Mouse (Mus musculus) c-Kit-negative CD71-positive TER-119-positive erythroid progenitor cells, embryonic 14.5 days (primary cell): ENCODE results near the gene Syngr3.

Experiments used
- DNase-seq: peaks from one replicate; pipeline ENCODE4 v3.0.0-alpha.2; 2013; ENCODE audit warnings: low read depth, low spot score

Syngr3 gene

GRCm38 (mm10) chr17:24644875-24645721 is 44.7 kb downstream of the Syngr3 start:
- no peak for DNase-seq

GRCm38 (mm10) chr17:24644030-24644715 is 45.6 kb downstream of the Syngr3 start:
- DNase-seq: no peak

GRCm38 (mm10) chr17:24642791-24643343 is 46.9 kb downstream of the Syngr3 start:
- DNase-seq: no peak

GRCm38 (mm10) chr17:24641944-24642343 is 47.8 kb downstream of the Syngr3 start:
- no peak for DNase-seq

GRCm38 (mm10) chr17:24640581-24640980 is 49.2 kb downstream of the Syngr3 start:
- no peak for DNase-seq

- DNase-seq: no peak
Measured at GRCm38 (mm10) chr17:24640119-24640518, 49.6 kb downstream of the Syngr3 start.

GRCm38 (mm10) chr17:24639571-24639988 is 50.2 kb downstream of the Syngr3 start:
- DNase-seq: no peak

GRCm38 (mm10) chr17:24638840-24639239 is 50.9 kb downstream of the Syngr3 start:
- no peak for DNase-seq

GRCm38 (mm10) chr17:24638214-24638613 is 51.5 kb downstream of the Syngr3 start:
- DNase-seq: no peak

GRCm38 (mm10) chr17:24636781-24637481 is 52.8 kb downstream of the Syngr3 start:
- DNase-seq: no peak

GRCm38 (mm10) chr17:24635694-24636093 is 54.1 kb downstream of the Syngr3 start:
- DNase-seq: no peak
